Mouse (Mus musculus) retina, postnatal 1 day (tissue): Measurements from ENCODE around the gene Map1s.

Experiments used
- DNase-seq: peaks from one replicate; pipeline ENCODE4 v3.0.0-alpha.2; 2012

Gene Map1s

GRCm38 (mm10) chr8:70960703-70961472 lies 55.2 kb downstream of the Map1s start:
- DNase-seq = no peak

GRCm38 (mm10) chr8:70964159-70964558 lies 58.4 kb downstream of the Map1s start:
- DNase-seq = peak; percentile 40

GRCm38 (mm10) chr8:70964861-70965260 lies 59.1 kb downstream of the Map1s start:
- DNase-seq = no peak
